Mouse (Mus musculus): Measurements from ENCODE around the gene Ffar4.

DNA sequence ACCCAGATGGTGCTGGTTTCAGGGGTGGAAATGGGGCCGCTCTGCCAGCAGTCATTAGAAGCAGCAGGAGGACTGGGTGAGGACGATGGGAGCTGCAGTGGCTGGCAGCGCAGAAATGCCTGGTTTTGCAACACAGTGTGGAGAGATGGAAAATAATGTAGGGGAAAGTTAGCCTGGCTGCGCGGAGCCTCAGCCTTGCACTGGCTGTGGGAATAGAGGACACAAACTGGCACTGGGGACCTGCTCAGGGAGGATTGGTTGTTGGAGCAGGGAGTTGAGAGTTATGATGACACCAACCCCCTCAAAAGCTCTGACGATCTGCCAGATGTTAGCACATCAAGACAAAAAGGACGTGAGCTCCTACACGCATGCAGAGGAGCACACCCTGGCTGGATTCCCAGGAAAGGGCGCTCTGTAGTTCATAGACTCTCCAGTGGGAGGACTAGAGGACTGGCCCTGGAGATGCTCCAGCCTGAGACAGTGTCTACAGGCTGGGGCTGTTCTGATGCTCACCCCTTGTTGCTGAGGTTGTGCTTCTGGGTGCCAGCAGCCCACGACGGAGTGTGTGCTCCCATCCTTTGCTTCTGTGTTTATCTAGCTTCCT is 9.8 kb upstream of the Ffar4 start:
- TF ChIP-seq CTCF (IDR thresholded peaks at IDR 0.05; ENCODE audit: insufficient read depth, low read depth, low read length) (no peak), POLR2A (IDR thresholded peaks at IDR 0.05; ENCODE audit: insufficient read depth, low read depth, low read length) (no peak)

Measured in olfactory bulb, adult 2 months (tissue).